8 mouse cellular contexts compared by ENCODE assay signal in genomic region chr5:108269063-108269810, GRCm38 (mm10). TPM values are rescaled to one million over a fixed set of nuclear protein-coding genes. Genes with fewer than 3 reads are reported as not detected.
DNase-seq lines count a peak whose midpoint lies in the region; ATAC-seq and TF ChIP-seq lines count a peak whose summit lies in the region.

No protein-coding gene starts in this region.

- peak; percentile 60 for ATAC-seq in embryonic facial prominence, embryonic 11.5 days (replicated peaks; ENCODE audit: insufficient number of reproducible peaks, low FRiP score, low TSS enrichment, low read depth)
- peak; percentile 69 for ATAC-seq in hindbrain, embryonic 14.5 days (ENCODE audit: low FRiP score)
- peak; percentile 6; the same call in 1 of the 2 replicates for ATAC-seq in megakaryocyte, adult 5-6 weeks (ENCODE audit: poor library complexity, severe bottlenecking)

- no peaks in the 10 kb centered on the region for H3K36me3 ChIP-seq in kidney, adult 2 months (ENCODE audit: control insufficient read depth, insufficient read depth, low read length)
- H3K36me3 ChIP-seq in embryonic facial prominence, embryonic 11.5 days (replicated peaks; ENCODE audit: control insufficient read depth, insufficient read depth, low read depth, low read length), result no peaks in the 10 kb centered on the region
- no peaks in the 10 kb centered on the region; the same call in 1 of the 2 replicates for H3K36me3 ChIP-seq in hindbrain, embryonic 14.5 days (replicated peaks; ENCODE audit: control insufficient read depth, insufficient read depth)

- WGBS in kidney, adult 2 months, result under 1% methylated on average over 44 of the region's 44 CpGs
- under 1% methylated on average over 43 of the region's 44 CpGs for WGBS in embryonic facial prominence, embryonic 11.5 days
- WGBS in hindbrain, embryonic 14.5 days, result under 1% methylated on average over 44 of the region's 44 CpGs

- H3K4me3 ChIP-seq in kidney, adult 2 months (ENCODE audit: insufficient read depth, low read depth, low read length), result peak overlapping the region; percentile 76
- peak overlapping the region; percentile 93 for H3K4me3 ChIP-seq in embryonic facial prominence, embryonic 11.5 days (ENCODE audit: low read depth, low read length)
- H3K4me3 ChIP-seq in hindbrain, embryonic 14.5 days (replicated peaks; ENCODE audit: low read length), result peak overlapping the region; percentile 91

- no peak for TF ChIP-seq CTCF in kidney, adult 2 months (conservative IDR thresholded peaks at IDR 0.05; ENCODE audit: insufficient read depth, insufficient read length, low read depth, low read length)

- peak overlapping the region; percentile 72 for H3K27ac ChIP-seq in kidney, adult 2 months (ENCODE audit: insufficient read depth, low read depth, low read length)
- H3K27ac ChIP-seq in embryonic facial prominence, embryonic 11.5 days (replicated peaks; ENCODE audit: low read depth, low read length), result peak overlapping the region; percentile 88
- H3K27ac ChIP-seq in hindbrain, embryonic 14.5 days, result peak overlapping the region; percentile 92

- no peaks in the 10 kb centered on the region for H3K9me3 ChIP-seq in embryonic facial prominence, embryonic 11.5 days (replicated peaks; ENCODE audit: control insufficient read depth, low read length)
- H3K9me3 ChIP-seq in hindbrain, embryonic 14.5 days (ENCODE audit: control insufficient read depth, low read length), result no peaks in the 10 kb centered on the region

- no peak for DNase-seq in kidney, adult 2 months
- DNase-seq in kidney, postnatal 14 days, result no peak
- peak; percentile 21 for DNase-seq in ES-CJ7 (ENCODE audit: low read depth, low spot score)
- peak; percentile 1 for DNase-seq in embryonic facial prominence, embryonic 11.5 days (ENCODE audit: low spot score)
- no peak for DNase-seq in hindbrain, embryonic 14.5 days (ENCODE audit: low spot score)
- no peak for DNase-seq in left cerebral cortex, adult 18-20 months (ENCODE audit: low spot score in 2 of 2)
- no peak for DNase-seq in thymus, adult 18-20 months

- peak overlapping the region; percentile 71 for H3K4me2 ChIP-seq in embryonic facial prominence, embryonic 11.5 days (ENCODE audit: low read depth, low read length)
- H3K4me2 ChIP-seq in hindbrain, embryonic 14.5 days (replicated peaks), result peak overlapping the region; percentile 88

- no peaks in the 10 kb centered on the region for H3K27me3 ChIP-seq in kidney, adult 2 months (replicated peaks; ENCODE audit: control insufficient read depth, insufficient read depth, low read length)
- H3K27me3 ChIP-seq in embryonic facial prominence, embryonic 11.5 days (ENCODE audit: control insufficient read depth, insufficient read depth, low read length), result no peaks in the 10 kb centered on the region
- H3K27me3 ChIP-seq in hindbrain, embryonic 14.5 days (ENCODE audit: control insufficient read depth, insufficient read depth, low read length), result no peaks in the 10 kb centered on the region

- peaks cover 10% of the 10 kb centered on the region; the same call in 1 of the 2 replicates for H3K4me1 ChIP-seq in kidney, adult 2 months (ENCODE audit: control insufficient read depth, insufficient read depth, low read length)
- no peaks in the 10 kb centered on the region for H3K4me1 ChIP-seq in embryonic facial prominence, embryonic 11.5 days (ENCODE audit: control insufficient read depth, insufficient read depth, low read length)
- peaks cover 36% of the 10 kb centered on the region for H3K4me1 ChIP-seq in hindbrain, embryonic 14.5 days (replicated peaks; ENCODE audit: control insufficient read depth, insufficient read depth, low read length)

- TF ChIP-seq POLR2A in kidney, adult 2 months (IDR thresholded peaks at IDR 0.05; ENCODE audit: low read depth, low read length), result no peak

- H3K9ac ChIP-seq in embryonic facial prominence, embryonic 11.5 days (replicated peaks; ENCODE audit: low read length), result peak overlapping the region; percentile 94
- H3K9ac ChIP-seq in hindbrain, embryonic 14.5 days, result peak overlapping the region; percentile 93

RNA-seq across cellular contexts. Expression of gene Dr1, which starts 0.5 kb away (rescaled TPM):
- 16.3 and 19.5 TPM in 2 replicates for polyA plus RNA-seq in kidney, adult 2 months (2012; rRNA removed)
- 59.0 and 65.7 TPM in 2 replicates for polyA plus RNA-seq in embryonic facial prominence, embryonic 11.5 days (2014; fragmentation: Nextera tagmentation; extraction: Ambion mirVana)
- polyA plus RNA-seq in hindbrain, embryonic 14.5 days (2014; fragmentation: Nextera tagmentation; extraction: Ambion mirVana), result 45.7 and 52.3 TPM in 2 replicates
- 158 and 178 TPM in 2 replicates for total RNA-seq in megakaryocyte, adult 5-6 weeks (2015)
- 116 and 118 TPM in 2 replicates for total RNA-seq in megakaryocyte, adult 5-6 weeks (2017)
- 10 to 100 TPM; 36.1 to 37.0 TPM for total RNA-seq in left cerebral cortex, adult 18-20 months (2021)

RNA-seq across cellular contexts. Expression of gene Pigg, which starts 43.2 kb away (rescaled TPM):
- 16.6 and 18.7 TPM in 2 replicates for polyA plus RNA-seq in kidney, adult 2 months (2012; rRNA removed)
- 2.1 and 2.7 TPM in 2 replicates for polyA plus RNA-seq in embryonic facial prominence, embryonic 11.5 days (2014; fragmentation: Nextera tagmentation; extraction: Ambion mirVana)
- 2.3 and 2.9 TPM in 2 replicates for polyA plus RNA-seq in hindbrain, embryonic 14.5 days (2014; fragmentation: Nextera tagmentation; extraction: Ambion mirVana)
- 2.7 and 2.9 TPM in 2 replicates for total RNA-seq in megakaryocyte, adult 5-6 weeks (2015)
- total RNA-seq in megakaryocyte, adult 5-6 weeks (2017), result 3.9 and 5.0 TPM in 2 replicates
- total RNA-seq in left cerebral cortex, adult 18-20 months (2021), result 10 to 100 TPM; 12.4 to 13.0 TPM

Comparison
In these comparisons a context has a peak if more than half of its experiments do, and no peak if none do; other contexts are left out.
1. DNase-seq: peak in ES-CJ7 (single experiment) and embryonic facial prominence, embryonic 11.5 days (single experiment); none in kidney, adult 2 months (single experiment), kidney, postnatal 14 days (single experiment), hindbrain, embryonic 14.5 days (single experiment), left cerebral cortex, adult 18-20 months (0 of 2) and thymus, adult 18-20 months (0 of 2).
2. ATAC-seq: peak in every context shown above with its lines; median percentile 69 in hindbrain, embryonic 14.5 days; 60 in embryonic facial prominence, embryonic 11.5 days; 6 in megakaryocyte, adult 5-6 weeks.
3. Peak in every context shown above with its lines, with median percentiles within 50 percentile points of each other: H3K27ac ChIP-seq and H3K4me3 ChIP-seq.